Mouse (Mus musculus): Measurements from ENCODE around the gene Ifna13. TPM values are rescaled to one million over a fixed set of nuclear protein-coding genes. Genes with fewer than 3 reads are reported as not detected.
A peak's percentile ranks its signal among the peaks of the same experiment; 100 is the strongest.

Ifna13 gene
- polyA plus RNA-seq, 1 experiment from 2014 or later, result not detected

GRCm38 (mm10) chr4:88640704-88641076 lies 3.6 kb downstream of the Ifna13 start:
- peak overlapping the region; percentile 58 for H3K4me2 ChIP-seq
- peak overlapping the region; percentile 43 for H3K4me3 ChIP-seq (replicated peaks)
- 58% methylated on average over 8 of the region's 8 CpGs for WGBS
- H3K9ac ChIP-seq, result no peak overlapping the region
- ATAC-seq (ENCODE audit: insufficient read depth, low FRiP score, low read depth), result no peak
- H3K9me3 ChIP-seq, result no peaks in the 10 kb centered on the region
- no peak overlapping the region for H3K27ac ChIP-seq
- no peaks in the 10 kb centered on the region for H3K36me3 ChIP-seq
- no peaks in the 10 kb centered on the region for H3K27me3 ChIP-seq (replicated peaks)
- H3K4me1 ChIP-seq, result no peaks in the 10 kb centered on the region

DNA sequence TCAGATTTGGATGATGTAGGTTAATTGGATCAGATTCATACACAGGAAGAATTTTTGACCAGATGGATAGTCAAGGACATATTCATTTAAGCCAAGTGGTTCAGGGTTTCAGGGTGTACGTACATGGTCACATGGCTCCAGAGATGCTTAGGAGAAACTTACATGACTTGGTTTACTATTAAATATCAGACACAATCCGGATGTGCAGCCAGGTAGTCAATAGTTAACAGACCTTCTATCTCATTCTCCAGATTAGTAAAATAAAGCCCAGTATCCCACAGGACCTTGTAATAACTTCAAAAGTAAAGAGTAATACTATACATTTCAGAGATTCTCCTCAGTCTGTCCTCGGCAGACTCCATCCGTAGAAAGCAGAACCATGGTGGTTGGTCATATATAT lies 9.9 kb downstream of the Ifna13 start, which contains the start of gene C87499:
TSS of gene C87499 (minus strand) at position 101 of the 400 bp plus-strand sequence.
- ATAC-seq (ENCODE audit: insufficient read depth, low FRiP score, low read depth), result no peak
- no peak within 1 kb of the TSS for H3K27ac ChIP-seq
- no peaks in the 10 kb centered on the region for H3K36me3 ChIP-seq
- WGBS, result 89% methylated on average over 4 of the region's 4 CpGs
- H3K4me3 ChIP-seq (replicated peaks), result no peak within 1 kb of the TSS
- H3K27me3 ChIP-seq (replicated peaks), result no peaks in the 10 kb centered on the region
- H3K4me2 ChIP-seq, result no peak within 1 kb of the TSS
- no peak within 1 kb of the TSS for H3K9ac ChIP-seq
- no peaks in the 10 kb centered on the region for H3K9me3 ChIP-seq
- H3K4me1 ChIP-seq, result no peaks in the 10 kb centered on the region

DNA sequence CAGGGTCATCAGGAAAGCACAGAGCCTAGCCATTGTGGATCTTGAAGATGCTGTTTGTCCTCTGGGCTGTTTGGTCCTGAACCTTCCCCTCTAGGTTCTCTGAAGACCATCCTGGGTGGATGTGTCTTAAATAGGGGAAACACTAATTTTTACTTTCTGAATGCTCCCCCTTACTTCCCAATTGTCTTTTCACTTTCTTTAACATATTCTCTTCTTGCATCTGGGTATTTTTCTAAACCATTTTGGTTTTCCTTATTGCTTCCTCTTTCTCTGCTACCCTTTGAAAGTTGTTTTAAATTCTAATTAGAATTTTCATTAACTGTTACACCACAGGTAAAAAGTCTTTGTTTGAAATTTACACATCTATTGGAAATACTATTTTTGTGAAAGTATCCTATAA lies 41.0 kb downstream of the Ifna13 start, which contains the start of gene Ifna12:
TSS of gene Ifna12 (minus strand) at position 101 of the 400 bp plus-strand sequence.
- Histone ChIP-seq H3K9ac (no peak within 1 kb of the TSS), H3K27ac (no peak within 1 kb of the TSS), H3K4me1 (no peaks in the 10 kb centered on the region), H3K4me3 (replicated peaks) (no peak within 1 kb of the TSS), H3K36me3 (no peaks in the 10 kb centered on the region), H3K9me3 (no peaks in the 10 kb centered on the region), H3K4me2 (no peak within 1 kb of the TSS), H3K27me3 (replicated peaks) (no peaks in the 10 kb centered on the region)
- no peak for ATAC-seq (ENCODE audit: insufficient read depth, low FRiP score, low read depth)

Other genes with a start within 250 kb of the Ifna13 start
- gene Hacd4, start 205.5 kb downstream of the Ifna13 start, polyA plus RNA-seq (2015; fragmentation: Nextera tagmentation; extraction: Ambion mirVana), result 12.0 and 13.4 TPM in 2 replicates
- gene Ifnb1, start 121.7 kb downstream of the Ifna13 start, polyA plus RNA-seq (2015; fragmentation: Nextera tagmentation; extraction: Ambion mirVana), result not detected in 2 replicates
- not detected in 2 replicates for gene Ifna15, start 86.2 kb downstream of the Ifna13 start, polyA plus RNA-seq (2015; fragmentation: Nextera tagmentation; extraction: Ambion mirVana)
- gene Ifna14, start 72.7 kb downstream of the Ifna13 start, polyA plus RNA-seq (2015; fragmentation: Nextera tagmentation; extraction: Ambion mirVana), result not detected in 2 replicates
- not detected in 2 replicates for gene Ifna9, start 52.1 kb downstream of the Ifna13 start, polyA plus RNA-seq (2015; fragmentation: Nextera tagmentation; extraction: Ambion mirVana)
- not detected in 2 replicates for gene Ifna12, start 41.1 kb downstream of the Ifna13 start, polyA plus RNA-seq (2015; fragmentation: Nextera tagmentation; extraction: Ambion mirVana)
- not detected in 2 replicates for gene C87499, start 10.0 kb downstream of the Ifna13 start, polyA plus RNA-seq (2015; fragmentation: Nextera tagmentation; extraction: Ambion mirVana)
- not detected in 2 replicates for gene Ifna16, start 32.5 kb upstream of the Ifna13 start, polyA plus RNA-seq (2015; fragmentation: Nextera tagmentation; extraction: Ambion mirVana)
- gene Ifna2, start 39.5 kb upstream of the Ifna13 start, polyA plus RNA-seq (2015; fragmentation: Nextera tagmentation; extraction: Ambion mirVana), result not detected in 2 replicates
- gene Ifnab, start 46.9 kb upstream of the Ifna13 start, polyA plus RNA-seq (2015; fragmentation: Nextera tagmentation; extraction: Ambion mirVana), result not detected in 2 replicates
- gene Gm26566, start 77.3 kb upstream of the Ifna13 start, polyA plus RNA-seq (2015; fragmentation: Nextera tagmentation; extraction: Ambion mirVana), result 0.49 and 1.0 TPM in 2 replicates
- gene Klhl9, start 78.0 kb upstream of the Ifna13 start, polyA plus RNA-seq (2015; fragmentation: Nextera tagmentation; extraction: Ambion mirVana), result 87.8 and 88.8 TPM in 2 replicates
- gene Gm13271, start 110.4 kb upstream of the Ifna13 start, polyA plus RNA-seq (2015; fragmentation: Nextera tagmentation; extraction: Ambion mirVana), result not detected in 2 replicates
- 0.23 and 0.33 TPM in 2 replicates for gene Gm13283, start 115.7 kb upstream of the Ifna13 start, polyA plus RNA-seq (2015; fragmentation: Nextera tagmentation; extraction: Ambion mirVana)
- 0.30 and 0.70 TPM in 2 replicates for gene Gm13290, start 129.4 kb upstream of the Ifna13 start, polyA plus RNA-seq (2015; fragmentation: Nextera tagmentation; extraction: Ambion mirVana)
- not detected in 2 replicates for gene Gm13289, start 132.5 kb upstream of the Ifna13 start, polyA plus RNA-seq (2015; fragmentation: Nextera tagmentation; extraction: Ambion mirVana)
- gene Gm13272, start 135.4 kb upstream of the Ifna13 start, polyA plus RNA-seq (2015; fragmentation: Nextera tagmentation; extraction: Ambion mirVana), result 0.35 TPM in 1 of 2 replicates, not detected in the other
- gene Ifnz, start 137.7 kb upstream of the Ifna13 start, polyA plus RNA-seq (2015; fragmentation: Nextera tagmentation; extraction: Ambion mirVana), result 0.30 and 0.41 TPM in 2 replicates
- gene Gm13276, start 141.2 kb upstream of the Ifna13 start, polyA plus RNA-seq (2015; fragmentation: Nextera tagmentation; extraction: Ambion mirVana), result not detected in 2 replicates
- not detected in 2 replicates for gene Gm13277, start 144.2 kb upstream of the Ifna13 start, polyA plus RNA-seq (2015; fragmentation: Nextera tagmentation; extraction: Ambion mirVana)
- gene Gm13278, start 147.1 kb upstream of the Ifna13 start, polyA plus RNA-seq (2015; fragmentation: Nextera tagmentation; extraction: Ambion mirVana), result not detected in 2 replicates
- not detected in 2 replicates for gene Gm13275, start 150.0 kb upstream of the Ifna13 start, polyA plus RNA-seq (2015; fragmentation: Nextera tagmentation; extraction: Ambion mirVana)
- not detected in 2 replicates for gene Gm13279, start 152.9 kb upstream of the Ifna13 start, polyA plus RNA-seq (2015; fragmentation: Nextera tagmentation; extraction: Ambion mirVana)
- 0.94 and 1.3 TPM in 2 replicates for gene Gm13285, start 155.2 kb upstream of the Ifna13 start, polyA plus RNA-seq (2015; fragmentation: Nextera tagmentation; extraction: Ambion mirVana)
- 0.41 TPM in 1 of 2 replicates, not detected in the other for gene Gm13287, start 158.8 kb upstream of the Ifna13 start, polyA plus RNA-seq (2015; fragmentation: Nextera tagmentation; extraction: Ambion mirVana)
- not detected in 2 replicates for gene Gm13288, start 161.1 kb upstream of the Ifna13 start, polyA plus RNA-seq (2015; fragmentation: Nextera tagmentation; extraction: Ambion mirVana)
- not detected in 2 replicates for gene Ifna7, start 171.8 kb upstream of the Ifna13 start, polyA plus RNA-seq (2015; fragmentation: Nextera tagmentation; extraction: Ambion mirVana)
- gene Ifna11, start 175.5 kb upstream of the Ifna13 start, polyA plus RNA-seq (2015; fragmentation: Nextera tagmentation; extraction: Ambion mirVana), result not detected in 2 replicates
- gene Ifna6, start 183.0 kb upstream of the Ifna13 start, polyA plus RNA-seq (2015; fragmentation: Nextera tagmentation; extraction: Ambion mirVana), result not detected in 2 replicates
- gene Ifna5, start 191.1 kb upstream of the Ifna13 start, polyA plus RNA-seq (2015; fragmentation: Nextera tagmentation; extraction: Ambion mirVana), result not detected in 2 replicates
- not detected in 2 replicates for gene Ifna4, start 197.4 kb upstream of the Ifna13 start, polyA plus RNA-seq (2015; fragmentation: Nextera tagmentation; extraction: Ambion mirVana)
- not detected in 2 replicates for gene Ifna1, start 205.6 kb upstream of the Ifna13 start, polyA plus RNA-seq (2015; fragmentation: Nextera tagmentation; extraction: Ambion mirVana)
- gene Ifne, start 235.7 kb upstream of the Ifna13 start, polyA plus RNA-seq (2015; fragmentation: Nextera tagmentation; extraction: Ambion mirVana), result not detected in 2 replicates